Mouse (Mus musculus): ENCODE results near the gene Phf21a. TPM values are rescaled to one million over a fixed set of nuclear protein-coding genes. Genes with fewer than 3 reads are reported as not detected.
"Not testable (repeated sequence)": the region's sequence is repeated elsewhere in the genome, so short reads cannot be mapped to it uniquely, and the experiment has no call there.

The Phf21a gene
- total RNA-seq, 2 experiments from 2014 or later = 32.6 to 33.6 TPM

- DNase-seq = no peak
- intact Hi-C loops (cut with DNase I) = no loop called here
Measured at GRCm38 (mm10) chr2:92391703-92392317, 298.9 kb downstream of the Phf21a start.

- DNase-seq = peak in 1 of 2 experiments; percentile 29
- intact Hi-C loops (cut with DNase I) = no loop called here
Measured at GRCm38 (mm10) chr2:92392318-92393264, 299.7 kb downstream of the Phf21a start.

- DNase-seq = no peak
- intact Hi-C loops (cut with DNase I) = no loop called here
Measured at GRCm38 (mm10) chr2:92395535-92395934, 302.6 kb downstream of the Phf21a start.

- intact Hi-C loops (cut with DNase I) = no loop called here
- DNase-seq = no peak
Measured at GRCm38 (mm10) chr2:92397436-92397835, 304.5 kb downstream of the Phf21a start.

GRCm38 (mm10) chr2:92399877-92400276 lies 307.0 kb downstream of the Phf21a start:
- DNase-seq; intact Hi-C loops (cut with DNase I): not testable (repeated sequence)

GRCm38 (mm10) chr2:92400682-92401081 lies 307.8 kb downstream of the Phf21a start:
- no peak for DNase-seq
- intact Hi-C loops (cut with DNase I) = no loop called here

GRCm38 (mm10) chr2:92401091-92401561 lies 308.2 kb downstream of the Phf21a start, which contains the start of gene Mapk8ip1:
Mapk8ip1 (minus strand) TSS chr2:92401263.
- intact Hi-C loops (cut with DNase I) = no loop called here
- DNase-seq = no peak

- intact Hi-C loops (cut with DNase I) = no loop called here
- DNase-seq = no peak
Measured at GRCm38 (mm10) chr2:92402591-92403326, 309.8 kb downstream of the Phf21a start.

- intact Hi-C loops (cut with DNase I) = no loop called here
- DNase-seq = no peak
Measured at GRCm38 (mm10) chr2:92403776-92404319, 310.9 kb downstream of the Phf21a start.

- intact Hi-C loops (cut with DNase I) = no loop called here
- DNase-seq = no peak
Measured at GRCm38 (mm10) chr2:92404737-92405136, 311.8 kb downstream of the Phf21a start.

- DNase-seq = no peak
- intact Hi-C loops (cut with DNase I) = no loop called here
Measured at GRCm38 (mm10) chr2:92405687-92406086, 312.8 kb downstream of the Phf21a start.

GRCm38 (mm10) chr2:92408309-92409045 lies 315.6 kb downstream of the Phf21a start:
- no peak for DNase-seq
- intact Hi-C loops (cut with DNase I) = no loop called here

- intact Hi-C loops (cut with DNase I) = no loop called here
Measured at GRCm38 (mm10) chr2:92411705-92412104, 318.8 kb downstream of the Phf21a start.

More at GRCm38 (mm10) chr2:92411705-92412104, 318.8 kb downstream of the Phf21a start:
- DNase-seq = no peak

Small RNA genes within 50 kb of the gene (microRNA-seq; reads per million reads assigned to microRNA genes)
- gene Mir1955 (7.0 to 9.3 reads per million in 2 experiments), gene Mir7000 (0.27 to 3.6 reads per million in 2 experiments)

Other genes starting within 250 kb of the Phf21a start
- not detected for gene Chrm4, start 165.9 kb upstream of the Phf21a start, total RNA-seq (2021)
- gene Mdk, start 160.8 kb upstream of the Phf21a start, total RNA-seq (2021) = 10 to 100 TPM; 15.7 to 16.8 TPM
- not detected for gene Gm9821, start 147.4 kb upstream of the Phf21a start, total RNA-seq (2021)
- 10 to 100 TPM; 62.3 to 63.1 TPM for gene Dgkz, start 117.3 kb upstream of the Phf21a start, total RNA-seq (2021)
- gene Creb3l1, start 68.6 kb upstream of the Phf21a start, total RNA-seq (2021) = 1 to 10 TPM; 8.0 to 8.5 TPM